Mouse (Mus musculus): ENCODE measurements around the gene Olfr784.
"Not testable (repeated sequence)": the region's sequence is repeated elsewhere in the genome, so short reads cannot be mapped to it uniquely, and the experiment has no call there.

Gene Olfr784

GRCm38 (mm10) chr10:129383783-129384182, at the start of gene Olfr784:
Gene Olfr784 (plus strand): TSS chr10:129384083.
- no peak for DNase-seq (ENCODE audit: low spot score in 2 of 2)

- no peak for DNase-seq (ENCODE audit: low spot score in 2 of 2)
Measured at GRCm38 (mm10) chr10:129348550-129348949, 35.3 kb upstream of the Olfr784 start, which contains the start of gene Olfr782. Gene Olfr782 (plus strand): TSS chr10:129348850.

GRCm38 (mm10) chr10:129352475-129352874, 31.4 kb upstream of the Olfr784 start:
- not testable (repeated sequence) for DNase-seq (ENCODE audit: low spot score in 2 of 2)

GRCm38 (mm10) chr10:129356496-129356895, 27.4 kb upstream of the Olfr784 start:
- not testable (repeated sequence) for DNase-seq (ENCODE audit: low spot score in 2 of 2)

GRCm38 (mm10) chr10:129357307-129357706, 26.6 kb upstream of the Olfr784 start:
- no peak for DNase-seq (ENCODE audit: low spot score in 2 of 2)

- DNase-seq (ENCODE audit: low spot score in 2 of 2) = not testable (repeated sequence)
Measured at GRCm38 (mm10) chr10:129374051-129374450, 9.8 kb upstream of the Olfr784 start.

GRCm38 (mm10) chr10:129400892-129401291, 17.0 kb downstream of the Olfr784 start:
- no peak for DNase-seq (ENCODE audit: low spot score in 2 of 2)

GRCm38 (mm10) chr10:129405126-129405525, 21.2 kb downstream of the Olfr784 start, which contains the start of gene Olfr785:
Gene Olfr785 (plus strand): TSS chr10:129405426.
- DNase-seq (ENCODE audit: low spot score in 2 of 2) = no peak

GRCm38 (mm10) chr10:129427006-129427405, 43.1 kb downstream of the Olfr784 start, which contains the start of gene Olfr786:
Gene Olfr786 (plus strand): TSS chr10:129427306.
- DNase-seq (ENCODE audit: low spot score in 2 of 2) = no peak
